Mouse (Mus musculus): ENCODE measurements around the gene Smoc2.

Gene Smoc2

GRCm38 (mm10) chr17:14279966-14280300 lies 627 bp downstream of the Smoc2 start:
- no peak for DNase-seq (ENCODE audit: low spot score)

- peak; percentile 19 for DNase-seq (ENCODE audit: low spot score)
Measured at GRCm38 (mm10) chr17:14280425-14280833, 1.1 kb downstream of the Smoc2 start.

GRCm38 (mm10) chr17:14288015-14288616 lies 8.8 kb downstream of the Smoc2 start:
- peak; percentile 68 for DNase-seq (ENCODE audit: low spot score)

DNA sequence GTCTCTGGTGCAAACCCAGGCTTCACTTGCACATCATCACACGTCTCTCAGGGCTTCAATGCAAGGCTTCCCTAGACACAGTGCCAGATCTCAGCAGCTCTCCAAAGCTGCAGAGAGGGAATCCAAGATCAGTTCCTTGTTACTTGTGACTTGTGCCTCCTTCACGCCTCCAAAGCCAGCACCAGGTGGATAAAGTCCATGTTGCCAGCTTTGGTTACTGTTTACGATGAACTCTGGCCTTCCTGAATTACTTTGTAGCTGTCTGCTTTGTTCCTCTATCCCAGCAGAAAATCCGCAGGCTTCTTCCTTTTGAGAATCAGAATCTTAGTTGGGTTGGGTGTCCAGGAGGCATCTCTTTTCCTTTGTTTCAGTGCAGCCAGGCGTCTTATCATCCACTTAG lies 14.3 kb downstream of the Smoc2 start:
- no peak for DNase-seq (ENCODE audit: low spot score)

- DNase-seq (ENCODE audit: low spot score): no peak
Measured at GRCm38 (mm10) chr17:14295146-14295545, 15.8 kb downstream of the Smoc2 start.

DNA sequence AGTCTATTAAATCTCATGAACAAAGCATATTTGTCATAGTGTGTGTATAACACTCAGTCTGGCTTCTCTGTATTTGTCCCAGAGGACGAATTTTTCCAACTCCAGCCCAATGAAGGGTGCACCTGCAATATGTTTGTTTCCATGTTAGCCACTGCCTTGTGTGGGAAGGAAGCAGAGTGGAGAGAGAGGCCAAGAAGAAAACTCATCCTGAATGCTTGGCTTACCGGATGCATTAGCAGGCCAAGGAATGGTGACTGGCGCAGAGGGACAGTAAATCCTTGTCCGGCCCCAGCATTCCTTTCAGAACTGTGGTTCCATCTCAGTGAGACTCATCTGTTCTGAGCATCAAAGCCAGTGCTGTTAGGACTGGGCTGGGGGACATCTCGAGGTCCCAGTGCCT lies 21.1 kb downstream of the Smoc2 start:
- DNase-seq (ENCODE audit: low spot score): no peak

- DNase-seq (ENCODE audit: low spot score): no peak
Measured at GRCm38 (mm10) chr17:14301491-14302344, 22.4 kb downstream of the Smoc2 start.

DNA sequence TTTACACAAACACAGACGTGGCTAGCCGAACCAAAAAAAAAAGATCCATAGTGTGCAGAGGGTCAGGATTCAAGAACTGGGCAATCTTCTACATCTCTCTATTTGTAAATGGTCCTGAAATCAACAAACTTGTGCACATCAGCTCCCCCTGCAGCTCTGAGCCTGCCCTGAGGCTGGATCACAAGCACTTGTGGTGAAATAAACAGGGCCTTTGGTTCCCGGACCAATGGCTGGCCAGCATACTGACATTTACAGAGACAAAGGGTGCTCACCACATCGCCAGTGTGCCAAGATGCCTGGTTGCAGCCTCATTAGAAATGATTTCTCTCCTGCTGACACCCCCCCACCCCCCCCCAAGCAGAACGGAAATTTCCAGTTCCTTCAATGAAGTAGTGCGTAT lies 23.1 kb downstream of the Smoc2 start:
- DNase-seq (ENCODE audit: low spot score): no peak

DNA sequence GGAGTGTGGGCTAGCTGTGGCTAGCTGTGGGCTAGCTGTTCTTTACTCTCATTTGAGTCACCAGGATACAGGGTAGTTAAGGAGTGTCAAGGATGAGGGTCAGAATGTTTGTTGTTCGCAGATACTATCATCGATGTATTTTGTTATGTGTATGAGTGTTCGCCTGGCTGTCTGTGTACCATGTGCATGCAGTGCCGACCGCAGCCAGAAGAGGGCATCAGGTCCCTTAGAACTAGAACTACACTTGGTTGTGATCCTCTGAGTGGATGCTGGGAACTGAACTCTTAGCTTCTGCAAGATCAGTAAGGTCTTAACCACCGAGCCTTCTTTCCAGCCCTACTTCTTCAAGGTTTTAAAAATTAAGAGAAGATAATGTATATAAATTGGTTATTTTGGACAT lies 24.4 kb downstream of the Smoc2 start:
- DNase-seq (ENCODE audit: low spot score): no peak

DNA sequence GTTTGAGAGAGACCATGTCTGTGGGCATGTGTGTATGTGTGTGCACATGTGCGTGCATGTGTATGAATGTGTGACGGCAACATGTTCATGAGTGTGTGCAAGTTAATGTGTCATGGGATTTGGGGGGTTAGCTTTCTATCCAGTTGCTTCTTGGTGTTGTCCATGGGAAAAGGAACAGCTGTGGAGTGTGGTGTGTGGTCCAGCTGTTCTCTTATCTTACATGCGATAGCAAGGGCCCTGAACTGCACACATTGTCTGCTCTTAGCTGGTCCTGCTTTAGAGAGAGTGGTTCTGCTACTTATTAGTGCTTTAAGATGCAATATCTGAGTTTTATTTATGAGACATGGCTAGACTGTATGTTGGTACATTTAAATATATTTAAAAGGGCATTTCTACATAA lies 30.6 kb downstream of the Smoc2 start:
- DNase-seq (ENCODE audit: low spot score): no peak

GRCm38 (mm10) chr17:14312440-14312839 lies 33.1 kb downstream of the Smoc2 start:
- DNase-seq (ENCODE audit: low spot score): peak; percentile 55

DNA sequence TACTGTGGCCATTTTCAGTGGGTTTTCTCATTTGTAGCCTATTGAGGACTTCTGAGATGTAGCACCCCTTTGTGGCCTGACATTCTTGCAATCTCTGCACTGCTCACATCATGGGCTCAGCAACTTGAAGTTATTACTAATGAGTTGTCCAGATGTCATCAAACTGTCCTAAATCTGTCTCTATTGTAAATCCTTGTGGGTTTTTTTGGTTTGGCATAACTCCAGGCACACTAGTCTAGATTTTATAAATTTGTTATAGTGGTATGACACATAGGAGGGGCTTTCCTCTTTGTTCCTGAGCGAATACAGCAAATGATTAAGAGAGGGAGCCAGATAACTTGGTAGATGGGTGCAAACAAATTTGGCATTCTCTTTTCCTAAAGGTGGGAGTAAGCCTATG lies 35.0 kb downstream of the Smoc2 start:
- DNase-seq (ENCODE audit: low spot score): no peak

DNA sequence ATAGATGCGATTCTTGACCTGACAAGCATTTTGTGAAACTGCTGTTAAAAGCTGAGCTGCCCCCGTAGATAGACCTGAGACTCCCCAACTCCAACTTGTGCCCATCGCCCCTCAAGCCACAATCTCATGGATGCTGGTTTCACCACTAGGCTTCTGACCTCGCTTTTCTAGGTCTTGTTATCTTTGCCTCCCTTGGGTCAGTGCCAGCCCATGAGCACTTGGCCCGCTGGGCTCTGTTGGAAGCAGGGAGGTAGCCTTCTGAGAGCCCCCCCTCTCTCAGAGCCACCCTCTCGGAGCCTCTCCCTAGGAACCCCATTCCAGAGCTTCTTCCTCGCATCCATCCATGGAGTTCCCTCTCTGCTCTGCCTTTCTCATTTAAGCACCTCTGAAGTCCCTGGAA lies 37.2 kb downstream of the Smoc2 start:
- peak; percentile 54 for DNase-seq (ENCODE audit: low spot score)

GRCm38 (mm10) chr17:14317439-14317838 lies 38.1 kb downstream of the Smoc2 start:
- DNase-seq (ENCODE audit: low spot score): peak; percentile 23

DNA sequence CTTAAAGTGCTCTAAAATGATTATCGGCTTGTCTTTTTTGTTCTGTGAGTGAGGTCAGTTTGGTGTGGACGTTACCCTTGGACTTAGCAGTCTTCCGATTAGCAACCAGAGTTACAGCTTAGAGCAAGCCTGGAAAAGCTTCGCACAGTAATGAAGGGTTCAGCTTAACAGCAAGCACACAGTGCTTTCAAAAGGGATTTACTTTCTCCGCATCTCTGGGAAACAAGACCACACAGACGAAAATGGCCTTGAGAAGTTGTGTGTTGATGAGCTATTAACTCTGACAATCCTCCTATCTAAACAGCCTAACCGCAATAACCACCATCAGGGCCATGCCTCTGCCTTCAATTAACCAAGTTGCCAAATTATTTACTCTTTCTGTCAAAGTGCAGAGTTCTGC lies 46.9 kb downstream of the Smoc2 start:
- peak; percentile 38 for DNase-seq (ENCODE audit: low spot score)

- no peak for DNase-seq (ENCODE audit: low spot score)
Measured at GRCm38 (mm10) chr17:14328037-14328436, 48.7 kb downstream of the Smoc2 start.

GRCm38 (mm10) chr17:14330498-14330897 lies 51.2 kb downstream of the Smoc2 start:
- no peak for DNase-seq (ENCODE audit: low spot score)

GRCm38 (mm10) chr17:14339932-14340557 lies 60.7 kb downstream of the Smoc2 start:
- no peak for DNase-seq (ENCODE audit: low spot score)

DNA sequence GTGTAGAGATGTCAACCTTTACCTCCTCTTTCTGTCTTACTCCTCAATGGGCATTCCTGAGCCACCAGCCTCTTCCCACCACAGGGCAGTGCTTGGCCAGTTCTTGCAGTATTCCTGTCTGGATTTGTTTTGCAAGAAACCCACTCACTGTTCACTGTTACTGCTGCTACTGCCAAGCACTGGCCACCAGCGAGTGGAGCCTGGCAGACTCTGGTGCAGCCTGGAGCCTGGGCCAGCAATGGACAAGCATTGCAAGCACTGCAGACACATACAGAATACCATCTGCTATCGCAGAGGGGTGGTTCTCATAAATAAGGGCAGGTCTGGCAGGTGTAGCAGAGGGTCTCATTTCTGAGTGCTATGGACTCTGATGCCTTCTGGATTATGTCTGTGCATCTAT lies 61.4 kb downstream of the Smoc2 start:
- no peak for DNase-seq (ENCODE audit: low spot score)

DNA sequence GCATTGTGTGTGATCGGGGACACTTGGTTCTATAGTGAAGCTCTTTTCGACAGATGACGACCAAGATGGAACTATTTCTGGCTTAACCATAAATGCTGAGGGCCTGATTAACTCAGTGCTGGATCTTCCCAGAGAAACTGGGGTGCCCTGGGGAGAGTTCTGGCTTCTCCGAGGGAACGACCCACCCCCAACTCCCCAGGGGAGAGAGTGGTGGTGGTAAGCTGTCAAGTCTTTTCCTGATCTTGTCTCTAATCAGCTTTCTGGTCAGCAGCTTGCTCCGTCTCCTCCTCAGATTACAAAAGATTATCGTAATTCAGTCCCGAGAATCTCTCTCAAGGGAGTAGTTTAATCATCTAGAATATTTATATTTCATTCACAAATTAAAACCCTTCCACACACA lies 63.2 kb downstream of the Smoc2 start:
- no peak for DNase-seq (ENCODE audit: low spot score)

- DNase-seq (ENCODE audit: low spot score): no peak
Measured at GRCm38 (mm10) chr17:14343442-14343841, 64.1 kb downstream of the Smoc2 start.

GRCm38 (mm10) chr17:14345556-14345955 lies 66.2 kb downstream of the Smoc2 start:
- no peak for DNase-seq (ENCODE audit: low spot score)

DNA sequence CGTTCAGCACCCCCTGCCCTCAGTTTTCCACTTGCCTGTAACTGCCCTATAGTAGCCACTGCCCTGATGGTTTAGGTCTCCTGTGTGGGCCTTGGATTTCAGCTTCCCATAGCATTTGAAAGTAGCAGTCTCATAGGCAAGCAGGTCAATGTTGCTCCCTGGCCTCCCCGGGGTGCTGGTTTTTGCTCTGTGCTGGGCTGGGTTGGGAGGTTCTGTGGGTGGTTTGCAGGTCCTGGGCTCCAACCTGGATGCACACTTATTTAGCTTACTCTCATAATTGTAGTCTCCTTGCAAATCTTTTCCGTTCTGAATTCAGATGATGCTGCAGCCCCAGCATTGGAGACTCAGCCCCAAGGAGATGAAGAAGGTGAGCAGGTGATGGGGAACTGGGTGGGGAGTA lies 67.6 kb downstream of the Smoc2 start:
- no peak for DNase-seq (ENCODE audit: low spot score)
